Mouse (Mus musculus) heart, postnatal 0 days (tissue): ENCODE data around the gene Cux1. TPM values are rescaled to one million over a fixed set of nuclear protein-coding genes. Genes with fewer than 3 reads are reported as not detected.

ENCODE experiments used
- ATAC-seq: fragments of 200-750 bp; cut with Nextera tagmentation; 2 replicates; pipeline ENCODE4 v1.8.0; 2017; ENCODE audit warnings: low read depth, moderate number of reproducible peaks, moderate library complexity; ENCODE audit not compliant: insufficient read depth
- DNase-seq: peaks from one replicate; pipeline ENCODE4 v3.0.0-alpha.2; 2016; ENCODE audit warnings: low spot score
- H3K27ac ChIP-seq: fragments of 300-500 bp; sonication (generic); 2 replicates; pipeline ENCODE4 v1.5.1; 2014; ENCODE audit warnings: low read depth, mild to moderate bottlenecking
- H3K27me3 ChIP-seq: fragments of 300-500 bp; sonication (generic); 2 replicates; pipeline ENCODE4 v1.6.1; 2014; ENCODE audit warnings: low read length, mixed read lengths; ENCODE audit not compliant: control insufficient read depth, insufficient read depth
- H3K36me3 ChIP-seq: fragments of 300-500 bp; sonication (generic); replicated peaks from 2 replicates; pipeline ENCODE4 v1.6.1; 2014; ENCODE audit warnings: low read length, mixed read lengths; ENCODE audit not compliant: control insufficient read depth, insufficient read depth
- H3K4me1 ChIP-seq: fragments of 300-500 bp; sonication (generic); 2 replicates; pipeline ENCODE4 v1.6.1; 2014; ENCODE audit warnings: antibody characterized with exemption; ENCODE audit not compliant: control insufficient read depth, insufficient read depth
- H3K4me2 ChIP-seq: fragments of 300-500 bp; sonication (generic); 2 replicates; pipeline ENCODE4 v1.6.1; 2014; ENCODE audit warnings: low read depth, mild to moderate bottlenecking, low read length, moderate library complexity
- H3K4me3 ChIP-seq: fragments of 300-500 bp; sonication (generic); 2 replicates; pipeline ENCODE4 v1.5.1; 2014; ENCODE audit warnings: low read depth, low read length
- H3K9ac ChIP-seq: fragments of 300-500 bp; sonication (generic); replicated peaks from 2 replicates; pipeline ENCODE4 v1.6.1; 2014; ENCODE audit warnings: low read depth, low read length, mixed read lengths
- H3K9me3 ChIP-seq: fragments of 300-500 bp; sonication (generic); replicated peaks from 2 replicates; pipeline ENCODE4 v1.6.1; 2016; ENCODE audit warnings: low read length; ENCODE audit not compliant: control insufficient read depth
- CTCF ChIP-seq: IDR thresholded peaks from 2 replicates; pipeline ENCODE4 v1.5.1; 2016; ENCODE audit warnings: antibody characterized with exemption, control low read depth, low read depth
- EP300 ChIP-seq: IDR thresholded peaks from 2 replicates; pipeline ENCODE4 v1.6.1; 2016; ENCODE audit warnings: antibody characterized with exemption, low read depth
- WGBS: fragments of 180-500 bp; shearing (Covaris S2); extraction: QIAGEN DNeasy Blood & Tissue Kit; methylation state at CpG from one replicate; pipeline ENCODE4 v1.1.7; 2014; 5-methylcytosine and 5-hydroxymethylcytosine counted together
- polyA plus RNA-seq: library from polyadenylated mRNA; unstranded; fragments of >200 nt; fragmentation: Nextera tagmentation; extraction: Ambion mirVana; gene quantifications from 2 replicates; pipeline ENCODE4 v1.2.1, GENCODE M21; 2015
- total RNA-seq: library from RNA; depleted of rRNA; stranded (reverse); fragments of >200 nt; gene quantifications from 2 replicates; pipeline ENCODE4 v1.2.3, GENCODE M21; 2014; ENCODE audit warnings: low replicate concordance

Cux1 gene
- total and polyA plus RNA-seq, 2 experiments from 2014 or later = 50.7 to 89.5 TPM

DNA sequence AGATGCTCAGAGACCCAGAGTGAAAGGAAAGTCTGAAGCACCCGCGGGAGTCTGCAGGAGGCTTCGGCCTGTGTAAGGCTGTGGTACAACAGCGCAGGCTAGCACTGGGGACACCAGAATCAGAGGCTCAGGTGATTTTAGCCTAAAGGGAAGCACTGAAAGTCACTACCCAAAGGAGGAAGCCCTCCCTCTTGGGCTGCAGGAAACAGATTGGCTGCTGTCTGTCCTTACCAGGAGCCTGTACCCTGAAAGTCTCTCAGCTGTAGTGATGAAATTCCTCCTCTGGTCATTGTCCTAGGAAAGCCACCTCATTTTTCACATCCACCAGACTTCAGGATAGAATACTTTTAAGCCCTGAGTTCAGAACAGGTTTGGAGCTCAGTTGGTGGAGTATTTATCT, 30.5 kb downstream of the Cux1 start:
- Histone ChIP-seq H3K4me1 (peaks cover 44% of the 10 kb centered on the region), H3K36me3 (no peaks in the 10 kb centered on the region), H3K9me3 (no peaks in the 10 kb centered on the region), H3K27me3 (no peaks in the 10 kb centered on the region), H3K4me2 (no peak overlapping the region), H3K4me3 (no peak overlapping the region), H3K9ac (no peak overlapping the region), H3K27ac (no peak overlapping the region)
- no peak for DNase-seq
- WGBS = 78% methylated on average over 4 of the region's 4 CpGs
- TF ChIP-seq EP300 (no peak), CTCF (no peak)
- ATAC-seq = no peak

DNA sequence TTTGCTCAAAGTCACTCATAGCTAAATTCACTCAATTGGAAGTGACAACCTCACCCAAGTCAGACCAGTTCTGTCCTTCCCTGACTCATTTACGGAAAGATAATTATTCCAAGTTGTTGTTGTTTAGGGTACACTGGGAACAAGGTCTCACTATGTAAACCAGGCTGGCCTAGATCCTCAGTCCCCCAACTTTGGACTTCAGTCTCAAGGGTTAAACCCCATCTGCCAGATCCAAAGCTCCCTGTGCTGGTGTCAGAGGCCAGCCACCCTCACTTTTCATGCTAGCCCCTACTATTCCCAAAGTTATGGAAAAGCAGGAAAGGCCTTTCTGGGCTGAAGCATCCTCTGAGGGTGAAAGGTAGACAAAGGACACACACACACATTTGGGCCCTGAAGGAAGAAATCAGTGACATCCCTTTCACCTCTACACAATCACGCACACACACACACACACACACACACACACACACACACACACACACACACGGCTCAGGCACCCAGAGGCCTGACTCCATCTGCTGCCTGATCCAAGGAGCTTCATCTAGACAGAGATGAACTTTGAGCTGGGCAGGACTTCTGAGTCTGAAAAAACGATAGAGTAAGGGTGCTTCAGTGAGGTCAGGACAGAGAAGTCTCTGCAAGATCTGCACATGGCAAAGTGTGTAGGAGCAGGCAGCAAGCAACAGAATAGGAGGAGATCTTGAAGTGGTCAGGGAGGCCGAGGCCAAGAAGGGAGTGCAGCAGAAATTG, 31.1 kb downstream of the Cux1 start:
- H3K27me3 ChIP-seq = no peaks in the 10 kb centered on the region
- no peak overlapping the region for H3K27ac ChIP-seq
- ATAC-seq (no peak), DNase-seq (no peak)
- no peak overlapping the region for H3K4me3 ChIP-seq
- H3K9ac ChIP-seq = no peak overlapping the region
- peaks cover 49% of the 10 kb centered on the region for H3K4me1 ChIP-seq
- WGBS = 65% methylated on average over 5 of the region's 5 CpGs
- H3K36me3 ChIP-seq = no peaks in the 10 kb centered on the region
- TF ChIP-seq EP300 = no peak
- no peak for TF ChIP-seq CTCF
- H3K4me2 ChIP-seq = no peak overlapping the region
- no peaks in the 10 kb centered on the region for H3K9me3 ChIP-seq

DNA sequence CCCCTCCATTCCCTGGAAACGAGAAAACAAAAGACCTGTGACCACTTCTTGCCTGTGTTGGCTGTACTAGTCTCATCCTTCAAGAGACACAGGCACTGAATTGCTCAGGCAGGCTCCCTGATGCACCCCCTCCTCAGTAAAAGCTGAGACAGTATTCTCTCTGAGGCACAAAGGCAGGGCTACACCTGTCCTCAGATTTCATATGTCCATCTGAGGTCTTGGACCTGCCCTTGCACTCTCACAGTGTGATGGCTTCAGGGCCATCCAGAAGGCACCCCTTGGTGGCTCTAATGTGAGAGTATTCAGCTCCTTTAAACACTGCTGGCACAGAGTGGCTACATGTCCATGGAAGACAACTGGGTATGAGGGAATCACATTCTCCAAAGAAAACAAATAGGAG, 32.1 kb downstream of the Cux1 start:
- 50% methylated on average over 1 of the region's 1 CpGs for WGBS
- no peak for ATAC-seq
- no peak overlapping the region for H3K27ac ChIP-seq

DNA sequence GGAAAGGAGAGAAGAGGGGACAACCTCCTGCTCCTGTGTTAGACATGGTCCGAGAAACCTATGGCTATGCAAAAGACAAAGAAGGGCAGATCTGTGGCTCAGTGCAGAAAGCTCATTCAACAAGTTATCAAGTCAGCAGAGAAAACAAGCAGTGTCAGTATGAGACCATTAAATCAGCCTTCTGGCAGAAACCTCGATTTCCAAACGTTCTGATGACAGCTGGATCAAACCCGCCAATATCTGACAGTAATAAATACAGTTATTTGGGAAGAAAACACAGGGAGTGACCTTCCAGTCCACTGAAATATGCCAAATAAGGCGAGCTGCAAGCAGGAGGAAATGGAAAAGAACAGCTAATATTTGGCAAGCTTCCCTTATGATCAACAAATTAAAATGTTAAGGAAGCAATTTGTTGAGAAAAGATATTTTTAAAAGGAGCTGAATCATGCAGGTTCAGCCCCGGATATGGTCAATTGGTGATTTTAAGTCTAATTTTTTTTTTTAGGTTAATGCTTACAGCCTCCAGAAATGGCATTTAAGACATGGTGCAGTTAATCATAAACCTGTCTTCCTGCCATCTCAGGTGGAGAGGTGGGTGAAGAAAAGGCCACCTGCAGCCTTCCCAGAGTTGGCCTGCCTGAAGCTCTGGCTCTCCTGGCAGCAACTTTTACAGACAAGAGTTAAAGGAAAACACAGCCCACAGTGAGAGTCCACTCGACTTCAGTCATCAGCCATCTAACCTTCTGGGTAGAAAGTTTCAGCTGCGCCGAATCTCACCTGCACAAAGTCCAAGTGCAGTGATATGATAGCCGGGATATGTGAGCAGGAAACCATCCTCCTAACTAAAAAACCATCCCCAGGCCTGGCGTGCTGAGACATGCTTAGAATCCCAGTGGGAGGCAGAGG, 33.7 kb downstream of the Cux1 start:
- WGBS = 59% methylated on average over 11 of the region's 11 CpGs
- no peak overlapping the region for H3K4me2 ChIP-seq
- no peak for DNase-seq

More for the DNA sequence above, 32.1 kb downstream of the Cux1 start:
- Histone ChIP-seq H3K4me3 (no peak overlapping the region), H3K36me3 (no peaks in the 10 kb centered on the region), H3K9ac (no peak overlapping the region), H3K4me1 (peaks cover 49% of the 10 kb centered on the region), H3K4me2 (no peak overlapping the region), H3K9me3 (no peaks in the 10 kb centered on the region), H3K27me3 (no peaks in the 10 kb centered on the region)
- DNase-seq = no peak
- TF ChIP-seq CTCF = no peak
- no peak for TF ChIP-seq EP300

DNA sequence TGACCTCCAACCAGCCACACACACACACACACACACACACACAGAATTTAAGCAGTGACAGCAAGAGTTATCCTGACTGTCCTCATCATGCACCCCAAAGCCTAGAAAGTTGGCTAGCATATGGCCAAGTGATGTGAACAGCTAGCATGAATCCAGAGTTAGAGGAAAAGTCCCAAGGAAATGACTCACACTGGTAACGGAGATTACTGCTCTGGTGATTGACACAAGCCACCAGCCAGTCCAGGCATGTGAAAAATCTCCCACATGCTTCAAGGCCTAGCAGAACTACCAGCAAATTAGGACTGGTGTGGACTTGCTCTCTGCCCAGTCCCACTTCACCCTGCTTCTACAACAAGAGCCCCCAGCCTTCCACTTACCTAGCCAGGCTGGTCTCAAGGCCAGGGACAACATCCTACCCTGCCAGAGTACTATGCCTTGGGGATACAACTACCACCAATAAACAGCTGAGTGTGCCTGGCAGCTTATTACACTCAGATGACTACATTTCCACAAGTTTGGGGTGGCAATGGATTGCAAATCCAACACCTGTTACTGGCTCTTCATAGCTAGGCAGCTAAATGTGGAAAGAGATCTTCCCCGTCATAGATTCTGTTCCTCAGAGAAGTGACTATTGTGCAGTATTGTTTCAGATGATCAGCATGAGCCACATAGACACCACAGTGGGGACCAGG, 35.5 kb downstream of the Cux1 start:
- ATAC-seq = peak; percentile 80
- no peak overlapping the region for H3K4me2 ChIP-seq
- H3K4me1 ChIP-seq = peaks cover 44% of the 10 kb centered on the region
- H3K9me3 ChIP-seq = no peaks in the 10 kb centered on the region
- WGBS = 38% methylated on average over 2 of the region's 2 CpGs
- H3K36me3 ChIP-seq = no peaks in the 10 kb centered on the region
- peak overlapping the region; percentile 20; the same call in 1 of the 2 replicates for H3K9ac ChIP-seq
- TF ChIP-seq CTCF (no peak), EP300 (peak; percentile 55; the same call in 1 of the 2 replicates)
- no peaks in the 10 kb centered on the region for H3K27me3 ChIP-seq
- H3K4me3 ChIP-seq = no peak overlapping the region
- peak; percentile 75 for DNase-seq
- peak overlapping the region; percentile 82 for H3K27ac ChIP-seq

More for the DNA sequence above, 33.7 kb downstream of the Cux1 start:
- no peak for TF ChIP-seq EP300
- Histone ChIP-seq H3K9ac (no peak overlapping the region), H3K4me1 (peaks cover 36% of the 10 kb centered on the region), H3K27me3 (no peaks in the 10 kb centered on the region), H3K36me3 (no peaks in the 10 kb centered on the region), H3K9me3 (no peaks in the 10 kb centered on the region), H3K27ac (no peak overlapping the region), H3K4me3 (no peak overlapping the region)
- no peak for ATAC-seq
